Mouse (Mus musculus): ENCODE results near the gene Gtf2e1. TPM values are rescaled to one million over a fixed set of nuclear protein-coding genes. Genes with fewer than 3 reads are reported as not detected.

Gtf2e1 gene
- polyA plus RNA-seq (2015; fragmentation: Illumina TruSeq; extraction: RNeasy Lipid Tissue Mini Kit (QIAGEN cat#74804); ENCODE audit: insufficient read depth, low replicate concordance): 19.8 TPM

DNA sequence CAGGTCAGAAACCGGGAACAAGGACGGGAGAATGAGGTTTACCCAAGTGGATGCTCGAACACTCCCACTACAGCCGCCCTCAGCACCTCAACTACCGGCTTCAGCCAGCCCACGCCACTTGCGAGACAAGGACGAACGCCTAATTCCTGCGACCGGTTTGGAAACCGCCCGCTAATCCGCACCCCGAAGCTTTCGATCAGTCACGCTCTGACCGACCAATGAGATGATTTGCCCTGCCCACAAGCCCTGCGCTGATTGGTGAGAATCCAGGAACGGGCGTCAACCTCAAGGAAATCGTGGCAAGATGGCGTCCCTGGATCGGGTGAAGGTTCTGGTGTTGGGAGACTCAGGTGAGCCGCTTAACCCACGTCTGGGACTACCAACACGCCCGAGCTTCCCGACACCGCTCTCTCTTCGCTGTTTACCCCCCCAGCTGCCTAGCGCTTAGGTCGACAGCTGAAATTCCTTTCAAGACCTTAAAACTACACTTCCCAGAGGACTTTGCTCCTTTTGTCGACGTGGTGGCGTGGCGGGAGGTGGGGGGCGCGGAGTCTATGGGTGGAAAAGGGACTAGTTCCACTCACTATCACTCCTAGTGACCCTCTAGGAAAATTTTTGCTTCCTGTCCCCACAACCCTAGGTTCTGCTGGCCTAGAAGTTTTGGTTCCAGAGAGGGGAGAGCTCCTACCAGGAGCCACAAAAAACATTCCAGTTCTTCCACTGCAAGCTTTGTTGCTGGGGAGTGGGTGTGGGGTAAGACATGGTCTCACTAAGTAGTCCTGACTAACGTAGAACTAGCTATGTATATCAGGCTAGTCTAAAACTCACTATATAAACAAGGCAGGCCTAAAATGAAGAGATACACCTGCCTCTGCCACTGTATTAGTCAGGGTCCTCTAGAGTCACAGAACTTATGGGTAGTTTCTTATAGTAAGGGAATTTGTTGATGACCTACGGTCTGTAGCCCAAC lies at the start of gene Gtf2e1, which contains the start of gene Rabl3:
Gtf2e1 (minus strand) TSS at position 179 of the 970 bp plus-strand sequence.
Rabl3 (plus strand) TSS at position 275 of the 970 bp plus-strand sequence.

DNA sequence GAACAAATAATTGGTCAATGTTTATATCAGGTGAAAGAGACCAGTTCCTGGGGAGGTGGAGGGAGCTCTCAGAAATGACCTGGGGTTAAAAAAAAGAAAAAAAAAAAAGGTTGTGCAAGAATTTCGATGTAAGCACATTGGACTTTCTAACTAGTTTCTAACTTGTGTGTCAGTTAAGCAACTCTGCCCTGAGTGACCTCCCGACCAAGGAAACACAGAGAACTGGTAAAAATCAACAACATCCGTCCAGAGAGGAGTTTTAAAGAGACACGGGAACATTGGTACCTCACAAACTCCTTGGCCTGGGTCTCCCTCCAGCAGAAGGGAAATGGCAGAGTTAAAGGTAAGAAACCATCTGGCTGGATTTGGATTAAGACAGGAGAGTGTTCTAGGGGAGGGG lies 40.4 kb upstream of the Gtf2e1 start, which contains the start of gene Hgd:
Hgd (plus strand) TSS at position 160 of the 400 bp plus-strand sequence.

Other genes starting within 250 kb of the Gtf2e1 start
- gene Stxbp5l, start 154.8 kb downstream of the Gtf2e1 start, polyA plus RNA-seq (2015; fragmentation: Illumina TruSeq; extraction: RNeasy Lipid Tissue Mini Kit (QIAGEN cat#74804); ENCODE audit: insufficient read depth, low replicate concordance): not detected
- gene Rabl3, start 96 bp upstream of the Gtf2e1 start, polyA plus RNA-seq (2015; fragmentation: Illumina TruSeq; extraction: RNeasy Lipid Tissue Mini Kit (QIAGEN cat#74804); ENCODE audit: insufficient read depth, low replicate concordance): 15.1 TPM
- gene Hgd, start 40.4 kb upstream of the Gtf2e1 start, polyA plus RNA-seq (2015; fragmentation: Illumina TruSeq; extraction: RNeasy Lipid Tissue Mini Kit (QIAGEN cat#74804); ENCODE audit: insufficient read depth, low replicate concordance): 0.37 TPM
- gene Ndufb4, start 114.7 kb upstream of the Gtf2e1 start, polyA plus RNA-seq (2015; fragmentation: Illumina TruSeq; extraction: RNeasy Lipid Tissue Mini Kit (QIAGEN cat#74804); ENCODE audit: insufficient read depth, low replicate concordance): 46.6 TPM
- gene Fstl1, start 237.1 kb upstream of the Gtf2e1 start, polyA plus RNA-seq (2015; fragmentation: Illumina TruSeq; extraction: RNeasy Lipid Tissue Mini Kit (QIAGEN cat#74804); ENCODE audit: insufficient read depth, low replicate concordance): 44.0 TPM

All from spleen, adult 10 weeks (tissue).